Mouse (Mus musculus): ENCODE data around the gene Slc4a4.

GRCm38 (mm10) chr5:89141761-89142160, 255.1 kb downstream of the Slc4a4 start:
- no peak for TF ChIP-seq CTCF (IDR thresholded peaks at IDR 0.05; ENCODE audit: insufficient read depth, low read depth, low read length)
- no peak for TF ChIP-seq POLR2A (IDR thresholded peaks at IDR 0.05; ENCODE audit: insufficient read depth, low read depth, low read length)

Measured in olfactory bulb, adult 2 months (tissue).